Comparison of ENCODE assay signal across 14 mouse cellular contexts in the genomic region with DNA sequence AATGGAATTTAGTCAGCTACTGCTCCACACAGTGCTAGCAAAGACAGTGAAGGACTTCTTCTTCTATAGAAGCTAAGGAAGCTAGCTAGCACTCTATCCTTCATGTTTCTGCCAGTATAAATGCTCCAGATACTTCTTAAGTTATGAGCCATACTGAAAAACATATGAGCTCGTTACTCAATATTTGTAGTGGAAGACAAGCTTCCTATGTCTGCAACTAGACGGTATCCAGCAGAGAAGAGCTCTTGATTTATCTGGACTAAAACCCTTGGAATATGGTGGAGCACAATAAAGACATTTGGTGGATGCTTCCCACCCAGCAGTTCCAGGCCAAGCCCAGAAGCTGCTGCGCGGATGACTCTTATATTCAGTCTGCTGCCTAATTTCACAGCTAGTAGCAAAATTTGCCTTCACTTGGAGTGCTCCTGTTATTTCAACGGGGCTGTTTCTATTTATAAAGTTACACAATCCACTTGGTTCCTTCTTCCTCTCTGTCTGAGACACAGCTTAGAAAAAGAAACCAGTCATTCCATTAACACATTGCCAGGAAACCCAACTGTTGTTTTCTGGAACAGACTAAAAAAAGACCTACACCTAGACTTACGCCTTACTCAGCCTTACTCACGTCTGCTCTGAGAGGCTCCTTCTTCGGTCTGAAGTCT.
DNase-seq lines count a peak whose midpoint lies in the region; ATAC-seq and TF ChIP-seq lines count a peak whose summit lies in the region.
"Had no signal": no experiment of that assay in that cellular context is flagged by ENCODE, and none has a peak within 500 bp of the region (broad histone marks: within the 10 kb centered on the region; RNA-seq: fewer than 3 reads in every experiment).

No protein-coding gene starts in this region.

- TF ChIP-seq POLR2A in kidney, adult 2 months (IDR thresholded peaks at IDR 0.05; ENCODE audit: low read depth, low read length) = no peak
- TF ChIP-seq POLR2A in myocyte (IDR thresholded peaks at IDR 0.05; ENCODE audit: insufficient read length, low read depth) = no peak

- H3K9ac ChIP-seq in heart, postnatal 0 days (replicated peaks; ENCODE audit: low read depth, low read length) = no peak overlapping the region
- H3K9ac ChIP-seq: liver, embryonic 14.5 days; neural tube, embryonic 13.5 days had no signal

- peak overlapping the region; percentile 45; the same call in 1 of the 2 replicates for H3K27ac ChIP-seq in kidney, adult 2 months (ENCODE audit: insufficient read depth, low read depth, low read length)
- peak overlapping the region; percentile 74 for H3K27ac ChIP-seq in heart, postnatal 0 days (ENCODE audit: low read depth)
- H3K27ac ChIP-seq: liver, embryonic 14.5 days; neural tube, embryonic 13.5 days had no signal

- no peak for TF ChIP-seq CTCF in kidney, adult 2 months (conservative IDR thresholded peaks at IDR 0.05; ENCODE audit: insufficient read depth, insufficient read length, low read depth, low read length)
- TF ChIP-seq CTCF in heart, postnatal 0 days (IDR thresholded peaks at IDR 0.05; ENCODE audit: low read depth) = no peak

- no peaks in the 10 kb centered on the region for H3K79me2 ChIP-seq in myocyte (ENCODE audit: control insufficient read depth, insufficient read depth)

- peak overlapping the region; percentile 24 for H3K4me2 ChIP-seq in heart, postnatal 0 days (ENCODE audit: low read depth, low read length)
- H3K4me2 ChIP-seq in myocyte (ENCODE audit: low read depth) = peak overlapping the region; percentile 49
- H3K4me2 ChIP-seq: neural tube, embryonic 13.5 days had no signal

- H3K4me3 ChIP-seq in kidney, adult 2 months (ENCODE audit: insufficient read depth, low read depth, low read length) = peak overlapping the region; percentile 19; the same call in 1 of the 2 replicates
- H3K4me3 ChIP-seq in heart, postnatal 0 days (ENCODE audit: low read depth, low read length) = no peak overlapping the region
- H3K4me3 ChIP-seq in myocyte = no peak overlapping the region
- H3K4me3 ChIP-seq: neural tube, embryonic 13.5 days had no signal

- DNase-seq in cerebellum, adult 18-20 months = no peak
- DNase-seq in kidney, adult 2 months = peak; percentile 19
- DNase-seq in kidney, adult 8-10 months = no peak
- peak; percentile 26 for DNase-seq in heart, postnatal 0 days (ENCODE audit: low spot score)
- DNase-seq in ovary, postnatal 10 days (ENCODE audit: low spot score) = no peak
- DNase-seq in retina, postnatal 1 day = no peak
- DNase-seq: cerebellum, adult 8-10 months; kidney, postnatal 10 days; thymus, postnatal 14 days had no signal

- ATAC-seq in cerebellum, adult (ENCODE audit: insufficient number of reproducible peaks, low FRiP score, low TSS enrichment) = 0 out of 2 replicates have a peak, but pooled peaks have one; percentile 15
- peak; percentile 11; the same call in 1 of the 2 replicates for ATAC-seq in heart, postnatal 0 days (ENCODE audit: insufficient read depth, low read depth)

- H3K4me1 ChIP-seq in kidney, adult 2 months (ENCODE audit: control insufficient read depth, insufficient read depth, low read length) = no peaks in the 10 kb centered on the region
- no peaks in the 10 kb centered on the region for H3K4me1 ChIP-seq in heart, postnatal 0 days (ENCODE audit: control insufficient read depth, insufficient read depth)
- H3K4me1 ChIP-seq: neural tube, embryonic 13.5 days had no signal

- no peaks in the 10 kb centered on the region for H3K36me3 ChIP-seq in kidney, adult 2 months (ENCODE audit: control insufficient read depth, insufficient read depth, low read length)
- H3K36me3 ChIP-seq in heart, postnatal 0 days (replicated peaks; ENCODE audit: control insufficient read depth, insufficient read depth, low read length) = no peaks in the 10 kb centered on the region
- no peaks in the 10 kb centered on the region for H3K36me3 ChIP-seq in myocyte (ENCODE audit: control insufficient read depth, insufficient read depth)
- H3K36me3 ChIP-seq: G1E; neural tube, embryonic 13.5 days had no signal

- no peaks in the 10 kb centered on the region for H3K27me3 ChIP-seq in kidney, adult 2 months (replicated peaks; ENCODE audit: control insufficient read depth, insufficient read depth, low read length)
- no peaks in the 10 kb centered on the region for H3K27me3 ChIP-seq in heart, postnatal 0 days (ENCODE audit: control insufficient read depth, insufficient read depth, low read length)
- H3K27me3 ChIP-seq in myocyte (ENCODE audit: control insufficient read depth, insufficient read depth, insufficient read length) = no peaks in the 10 kb centered on the region
- H3K27me3 ChIP-seq: neural tube, embryonic 13.5 days had no signal

- no peak overlapping the region for H3ac ChIP-seq in myocyte (ENCODE audit: control insufficient read depth, insufficient read length)

- WGBS in kidney, adult 2 months = 67% methylated on average over 8 of the region's 8 CpGs
- 39% methylated on average over 8 of the region's 8 CpGs for WGBS in heart, postnatal 0 days

- no peaks in the 10 kb centered on the region for H3K9me3 ChIP-seq in heart, postnatal 0 days (replicated peaks; ENCODE audit: control insufficient read depth, low read length)
- H3K9me3 ChIP-seq: G1E; neural tube, embryonic 13.5 days had no signal

- no peak for TF ChIP-seq EP300 in heart, postnatal 0 days (IDR thresholded peaks at IDR 0.05; ENCODE audit: low read depth)

TF ChIP-seq in myocyte, 11 proteins besides CTCF, POLR2A, EP300 and RAD21:
- TF ChIP-seq MAX (IDR thresholded peaks at IDR 0.05; ENCODE audit: low read depth) = no peak
- no peak for TF ChIP-seq CEBPB (IDR thresholded peaks at IDR 0.05; ENCODE audit: insufficient read depth, poor library complexity, severe bottlenecking)
- TF ChIP-seq USF1 (IDR thresholded peaks at IDR 0.05; ENCODE audit: low read depth) = no peak
- no peak for TF ChIP-seq TCF12 (IDR thresholded peaks at IDR 0.05; ENCODE audit: insufficient read depth, poor library complexity, severe bottlenecking)
- TF ChIP-seq MYOG (IDR thresholded peaks at IDR 0.05; ENCODE audit: control insufficient read depth in 1 of 3, insufficient read depth in 1 of 3, insufficient read length in 2 of 3, low read depth in 2 of 3) = no peak
- no peak for TF ChIP-seq REST (IDR thresholded peaks at IDR 0.05; ENCODE audit: insufficient read depth, insufficient read length)
- no peak for TF ChIP-seq TCF3 (IDR thresholded peaks at IDR 0.05; ENCODE audit: insufficient read length, low read depth)
- TF ChIP-seq MYOD1 (IDR thresholded peaks at IDR 0.05; ENCODE audit: control insufficient read depth in 1 of 3, insufficient read length in 2 of 3, low read depth in 2 of 3) = no peak
- no peak for TF ChIP-seq POLR2AphosphoS2 (IDR thresholded peaks at IDR 0.05; ENCODE audit: insufficient read length, low read depth)
- no peak for TF ChIP-seq SRF (IDR thresholded peaks at IDR 0.05; ENCODE audit: control insufficient read depth, insufficient read length, low read depth)
- no peak for TF ChIP-seq E2F4 (IDR thresholded peaks at IDR 0.05; ENCODE audit: insufficient read depth)

Comparison
In these comparisons a context has a peak if more than half of its experiments do, and no peak if none do; other contexts are left out.
1. DNase-seq: peak in kidney, adult 2 months (single experiment) and heart, postnatal 0 days (single experiment); none in cerebellum, adult 18-20 months (0 of 2), kidney, adult 8-10 months (0 of 2), ovary, postnatal 10 days (single experiment) and retina, postnatal 1 day (single experiment).